Comparison of ENCODE assay signal across 28 mouse cellular contexts in genomic region chr1:90086461-90086860, GRCm38 (mm10).
DNase-seq lines count a peak whose midpoint lies in the region; ATAC-seq and TF ChIP-seq lines count a peak whose summit lies in the region.
"Had no signal": no experiment of that assay in that cellular context is flagged by ENCODE, and none has a peak within 500 bp of the region (broad histone marks: within the 10 kb centered on the region; RNA-seq: fewer than 3 reads in every experiment).

No protein-coding gene starts in this region.

- H3K27ac ChIP-seq in hindbrain, postnatal 0 days: 0 out of 2 replicates have a peak overlapping the region, but pooled peaks have one; percentile 4
- no peak overlapping the region for H3K27ac ChIP-seq in hindbrain, embryonic 12.5 days
- H3K27ac ChIP-seq in neural tube, embryonic 13.5 days (replicated peaks): 0 out of 2 replicates have a peak overlapping the region, but pooled peaks have one; percentile 11
- H3K27ac ChIP-seq in neural tube, embryonic 15.5 days (replicated peaks): no peak overlapping the region
- H3K27ac ChIP-seq in forebrain, embryonic 14.5 days (ENCODE audit: low read depth, low read length): peak overlapping the region; percentile 48; the same call in 1 of the 2 replicates
- H3K27ac ChIP-seq: embryonic facial prominence, embryonic 15.5 days; intestine, embryonic 15.5 days; left cerebral cortex, adult 2 months; liver, embryonic 15.5 days; lung, embryonic 15.5 days; neural tube, embryonic 12.5 days had no signal

- H3K9ac ChIP-seq in hindbrain, postnatal 0 days (replicated peaks; ENCODE audit: low read length): no peak overlapping the region
- no peak overlapping the region for H3K9ac ChIP-seq in hindbrain, embryonic 12.5 days
- H3K9ac ChIP-seq in neural tube, embryonic 13.5 days: no peak overlapping the region
- H3K9ac ChIP-seq in neural tube, embryonic 15.5 days (replicated peaks): no peak overlapping the region
- no peak overlapping the region for H3K9ac ChIP-seq in forebrain, embryonic 14.5 days (ENCODE audit: low read length)
- H3K9ac ChIP-seq: embryonic facial prominence, embryonic 15.5 days; heart, embryonic 12.5 days; intestine, embryonic 15.5 days; liver, embryonic 15.5 days; lung, embryonic 15.5 days; neural tube, embryonic 12.5 days had no signal

- 46% methylated on average over 10 of the region's 10 CpGs for WGBS in hindbrain, postnatal 0 days
- 74% methylated on average over 10 of the region's 10 CpGs for WGBS in hindbrain, embryonic 12.5 days
- 74% methylated on average over 10 of the region's 10 CpGs for WGBS in neural tube, embryonic 13.5 days
- 78% methylated on average over 10 of the region's 10 CpGs for WGBS in neural tube, embryonic 15.5 days
- 74% methylated on average over 10 of the region's 10 CpGs for WGBS in forebrain, embryonic 14.5 days

- no peak overlapping the region for H3K4me2 ChIP-seq in hindbrain, postnatal 0 days (ENCODE audit: low read depth, low read length)
- no peak overlapping the region for H3K4me2 ChIP-seq in hindbrain, embryonic 12.5 days (replicated peaks)
- no peak overlapping the region for H3K4me2 ChIP-seq in neural tube, embryonic 13.5 days
- no peak overlapping the region for H3K4me2 ChIP-seq in neural tube, embryonic 15.5 days
- H3K4me2 ChIP-seq in forebrain, embryonic 14.5 days (ENCODE audit: low read length): no peak overlapping the region
- H3K4me2 ChIP-seq: embryonic facial prominence, embryonic 15.5 days; heart, embryonic 12.5 days; intestine, embryonic 15.5 days; liver, embryonic 15.5 days; lung, embryonic 15.5 days; neural tube, embryonic 12.5 days had no signal

- H3K36me3 ChIP-seq in hindbrain, postnatal 0 days (ENCODE audit: insufficient read depth, low read length): no peaks in the 10 kb centered on the region
- no peaks in the 10 kb centered on the region for H3K36me3 ChIP-seq in hindbrain, embryonic 12.5 days
- H3K36me3 ChIP-seq in neural tube, embryonic 13.5 days: no peaks in the 10 kb centered on the region
- H3K36me3 ChIP-seq in neural tube, embryonic 15.5 days: no peaks in the 10 kb centered on the region
- H3K36me3 ChIP-seq in forebrain, embryonic 14.5 days (ENCODE audit: control insufficient read depth, insufficient read depth, low read length): no peaks in the 10 kb centered on the region
- H3K36me3 ChIP-seq: embryonic facial prominence, embryonic 15.5 days; heart, embryonic 12.5 days; intestine, embryonic 15.5 days; liver, embryonic 15.5 days; lung, embryonic 15.5 days; neural tube, embryonic 12.5 days had no signal

- no peak overlapping the region for H3K4me3 ChIP-seq in hindbrain, postnatal 0 days (ENCODE audit: low read length)
- H3K4me3 ChIP-seq in hindbrain, embryonic 12.5 days: no peak overlapping the region
- no peak overlapping the region for H3K4me3 ChIP-seq in neural tube, embryonic 13.5 days
- H3K4me3 ChIP-seq in neural tube, embryonic 15.5 days (replicated peaks): no peak overlapping the region
- no peak overlapping the region for H3K4me3 ChIP-seq in forebrain, embryonic 14.5 days (ENCODE audit: low read depth, low read length)
- H3K4me3 ChIP-seq: embryonic facial prominence, embryonic 15.5 days; heart, embryonic 12.5 days; intestine, embryonic 15.5 days; left cerebral cortex, adult 2 months; liver, embryonic 15.5 days; lung, embryonic 15.5 days; megakaryocyte, embryonic 14.5 days; neural tube, embryonic 12.5 days had no signal

- TF ChIP-seq CTCF in hindbrain, postnatal 0 days (IDR thresholded peaks at IDR 0.05; ENCODE audit: low read depth): no peak

- no peak for ATAC-seq in hindbrain, postnatal 0 days
- ATAC-seq in hindbrain, embryonic 12.5 days (ENCODE audit: low FRiP score): no peak
- no peak for ATAC-seq in neural tube, embryonic 13.5 days (ENCODE audit: low read depth)
- no peak for ATAC-seq in neural tube, embryonic 15.5 days (ENCODE audit: low FRiP score)
- no peak for ATAC-seq in forebrain, embryonic 14.5 days
- ATAC-seq: intestine, embryonic 15.5 days had no signal

- DNase-seq in hindbrain, postnatal 0 days (ENCODE audit: low spot score): no peak
- DNase-seq in forebrain, embryonic 14.5 days (ENCODE audit: low spot score): no peak
- no peak for DNase-seq in layer of hippocampus, adult 9-10 months (ENCODE audit: low spot score)
- DNase-seq in layer of hippocampus, postnatal 25 days (ENCODE audit: extremely low spot score in 1 of 2, low spot score in 1 of 2): no peak
- DNase-seq: adrenal gland, adult 8-10 months; B cell, adult 2 months; cerebellum, adult 18-20 months; gastrocnemius, postnatal 14 days; heart, adult 18-20 months; heart, postnatal 10 days; kidney, postnatal 36 days; liver; lung, postnatal 36 days; right cerebral cortex, adult 18-20 months; right cerebral cortex, postnatal 4 days; thymus, postnatal 25 days had no signal

- H3K9me3 ChIP-seq in hindbrain, postnatal 0 days (ENCODE audit: low read length): no peaks in the 10 kb centered on the region
- H3K9me3 ChIP-seq in hindbrain, embryonic 12.5 days (replicated peaks): peaks cover 3% of the 10 kb centered on the region; the same call in 1 of the 2 replicates
- 0 out of 2 replicates have a peak, but pooled peaks cover 4% of the 10 kb centered on the region for H3K9me3 ChIP-seq in neural tube, embryonic 13.5 days
- no peaks in the 10 kb centered on the region for H3K9me3 ChIP-seq in neural tube, embryonic 15.5 days (replicated peaks)
- no peaks in the 10 kb centered on the region for H3K9me3 ChIP-seq in forebrain, embryonic 14.5 days (replicated peaks; ENCODE audit: control insufficient read depth, low read length)
- H3K9me3 ChIP-seq: embryonic facial prominence, embryonic 15.5 days; intestine, embryonic 15.5 days; liver, embryonic 15.5 days; lung, embryonic 15.5 days; neural tube, embryonic 12.5 days had no signal

- 0 out of 2 replicates have a peak, but pooled peaks cover 4% of the 10 kb centered on the region for H3K4me1 ChIP-seq in hindbrain, postnatal 0 days (ENCODE audit: insufficient read depth, low read length)
- peaks cover 13% of the 10 kb centered on the region for H3K4me1 ChIP-seq in hindbrain, embryonic 12.5 days
- peaks cover 15% of the 10 kb centered on the region for H3K4me1 ChIP-seq in neural tube, embryonic 13.5 days (replicated peaks)
- no peaks in the 10 kb centered on the region for H3K4me1 ChIP-seq in neural tube, embryonic 15.5 days
- H3K4me1 ChIP-seq in forebrain, embryonic 14.5 days (ENCODE audit: control insufficient read depth, insufficient read depth, low read length): peaks cover 13% of the 10 kb centered on the region
- H3K4me1 ChIP-seq: intestine, embryonic 15.5 days; liver, embryonic 15.5 days; lung, embryonic 15.5 days; megakaryocyte, embryonic 14.5 days; neural tube, embryonic 12.5 days had no signal

- H3K27me3 ChIP-seq in hindbrain, postnatal 0 days (ENCODE audit: insufficient read depth, low read length): no peaks in the 10 kb centered on the region
- H3K27me3 ChIP-seq in hindbrain, embryonic 12.5 days: no peaks in the 10 kb centered on the region
- no peaks in the 10 kb centered on the region for H3K27me3 ChIP-seq in neural tube, embryonic 13.5 days
- H3K27me3 ChIP-seq in neural tube, embryonic 15.5 days (replicated peaks): no peaks in the 10 kb centered on the region
- H3K27me3 ChIP-seq in forebrain, embryonic 14.5 days (replicated peaks; ENCODE audit: control insufficient read depth, insufficient read depth, low read length): no peaks in the 10 kb centered on the region
- H3K27me3 ChIP-seq: CH12.LX; embryonic facial prominence, embryonic 15.5 days; heart, embryonic 12.5 days; intestine, embryonic 15.5 days; liver, embryonic 15.5 days; lung, embryonic 15.5 days; megakaryocyte, embryonic 14.5 days; neural tube, embryonic 12.5 days had no signal

Comparison
In these comparisons a context has a peak if more than half of its experiments do, and no peak if none do; other contexts are left out.
1. H3K27ac ChIP-seq: peak in hindbrain, postnatal 0 days (single experiment), neural tube, embryonic 13.5 days (single experiment) and forebrain, embryonic 14.5 days (single experiment); none in hindbrain, embryonic 12.5 days (single experiment) and neural tube, embryonic 15.5 days (single experiment).